In the genomic region with DNA sequence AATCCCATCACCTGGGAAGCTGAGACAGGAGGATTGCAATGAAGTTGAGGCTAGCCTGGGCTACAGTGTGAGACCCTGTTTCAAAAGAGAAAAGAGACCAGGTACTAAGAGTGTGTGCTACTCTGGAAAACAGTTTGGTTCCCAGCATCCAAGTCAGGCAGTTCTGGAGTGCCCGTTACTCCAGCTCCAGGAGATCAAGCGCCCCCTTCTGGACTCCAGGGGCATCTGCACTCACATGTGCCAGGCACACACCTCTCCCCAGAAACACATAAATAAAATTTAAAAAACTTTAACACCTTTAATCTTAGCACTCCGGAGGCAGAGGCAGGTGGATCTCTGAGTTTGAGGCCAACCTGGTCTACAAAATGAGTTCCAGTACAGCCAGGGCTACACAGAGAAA, we compare ENCODE assay signal across 27 mouse cellular contexts. TPM values are rescaled to one million over a fixed set of nuclear protein-coding genes. Genes with fewer than 3 reads are reported as not detected.
DNase-seq lines count a peak whose midpoint lies in the region; ATAC-seq and TF ChIP-seq lines count a peak whose summit lies in the region.
"Had no signal": no experiment of that assay in that cellular context is flagged by ENCODE, and none has a peak within 500 bp of the region (broad histone marks: within the 10 kb centered on the region; RNA-seq: fewer than 3 reads in every experiment).

No protein-coding gene starts in this region.

- H3K9me3 ChIP-seq in liver, embryonic 14.5 days (ENCODE audit: control insufficient read depth, low read length) = no peaks in the 10 kb centered on the region
- no peaks in the 10 kb centered on the region for H3K9me3 ChIP-seq in liver, postnatal 0 days (ENCODE audit: low read length)
- H3K9me3 ChIP-seq in E14TG2a.4 (ENCODE audit: low read length) = no peaks in the 10 kb centered on the region
- H3K9me3 ChIP-seq in MEL (replicated peaks; ENCODE audit: insufficient read depth, low read length) = no peaks in the 10 kb centered on the region
- no peaks in the 10 kb centered on the region for H3K9me3 ChIP-seq in heart, embryonic 11.5 days (replicated peaks; ENCODE audit: control insufficient read depth, low read length)
- no peaks in the 10 kb centered on the region for H3K9me3 ChIP-seq in intestine, embryonic 16.5 days (ENCODE audit: control insufficient read depth, low read length)
- H3K9me3 ChIP-seq: embryonic facial prominence, embryonic 10.5 days; embryonic facial prominence, embryonic 13.5 days; forebrain, embryonic 12.5 days; forebrain, embryonic 15.5 days; heart, embryonic 10.5 days; hindbrain, embryonic 12.5 days; hindbrain, embryonic 15.5 days had no signal

- 40% methylated on average over 3 of the region's 3 CpGs for WGBS in liver, embryonic 14.5 days (ENCODE audit: insufficient replicate concordance)
- 56% methylated on average over 3 of the region's 3 CpGs for WGBS in liver, postnatal 0 days (ENCODE audit: insufficient replicate concordance)
- WGBS in heart, embryonic 11.5 days (ENCODE audit: insufficient replicate concordance) = 55% methylated on average over 3 of the region's 3 CpGs
- WGBS in intestine, embryonic 16.5 days = 60% methylated on average over 3 of the region's 3 CpGs

- no peak for TF ChIP-seq RAD21 in MEL (IDR thresholded peaks at IDR 0.05; ENCODE audit: low read depth, low read length)

- H3K79me2 ChIP-seq in MEL (ENCODE audit: control insufficient read depth, insufficient read depth, low read length, poor library complexity) = no peaks in the 10 kb centered on the region

- no peak overlapping the region for H3K27ac ChIP-seq in liver, embryonic 14.5 days
- H3K27ac ChIP-seq in liver, postnatal 0 days (ENCODE audit: low read depth) = no peak overlapping the region
- H3K27ac ChIP-seq in MEL (ENCODE audit: control insufficient read depth, low read depth, low read length) = no peak overlapping the region
- H3K27ac ChIP-seq in heart, embryonic 11.5 days (ENCODE audit: low read depth, low read length) = no peak overlapping the region
- H3K27ac ChIP-seq in intestine, embryonic 16.5 days (ENCODE audit: low read length) = no peak overlapping the region
- H3K27ac ChIP-seq: embryonic facial prominence, embryonic 10.5 days; embryonic facial prominence, embryonic 13.5 days; forebrain, embryonic 12.5 days; forebrain, embryonic 15.5 days; heart, adult 2 months; heart, embryonic 10.5 days; hindbrain, embryonic 12.5 days; hindbrain, embryonic 15.5 days had no signal

- H3K36me3 ChIP-seq in liver, embryonic 14.5 days (replicated peaks; ENCODE audit: control insufficient read depth, insufficient read depth, low read depth) = no peaks in the 10 kb centered on the region
- H3K36me3 ChIP-seq in liver, postnatal 0 days (replicated peaks; ENCODE audit: insufficient read depth, low read length) = no peaks in the 10 kb centered on the region
- H3K36me3 ChIP-seq in E14TG2a.4 (ENCODE audit: insufficient read depth, low read length) = no peaks in the 10 kb centered on the region
- 0 out of 4 replicates have a peak, but pooled peaks cover 0 to 1% of the 10 kb centered on the region in 2 experiments for H3K36me3 ChIP-seq in MEL (ENCODE audit: control insufficient read depth in 1 of 2, insufficient read depth in 2 of 2, low read length in 2 of 2)
- H3K36me3 ChIP-seq in heart, embryonic 11.5 days (ENCODE audit: control insufficient read depth, insufficient read depth, low read length) = no peaks in the 10 kb centered on the region
- no peaks in the 10 kb centered on the region for H3K36me3 ChIP-seq in intestine, embryonic 16.5 days (ENCODE audit: control insufficient read depth, insufficient read depth, low read length)
- H3K36me3 ChIP-seq: embryonic facial prominence, embryonic 10.5 days; embryonic facial prominence, embryonic 13.5 days; forebrain, embryonic 12.5 days; forebrain, embryonic 15.5 days; heart, embryonic 10.5 days; hindbrain, embryonic 12.5 days; hindbrain, embryonic 15.5 days had no signal

- no peak overlapping the region for H3K4me2 ChIP-seq in liver, embryonic 14.5 days (ENCODE audit: low read depth)
- H3K4me2 ChIP-seq in liver, postnatal 0 days (ENCODE audit: low read depth, low read length) = no peak overlapping the region
- H3K4me2 ChIP-seq in heart, embryonic 11.5 days = no peak overlapping the region
- H3K4me2 ChIP-seq in intestine, embryonic 16.5 days (ENCODE audit: low read depth, low read length) = no peak overlapping the region
- H3K4me2 ChIP-seq: embryonic facial prominence, embryonic 13.5 days; forebrain, embryonic 12.5 days; forebrain, embryonic 15.5 days; hindbrain, embryonic 12.5 days; hindbrain, embryonic 15.5 days had no signal

- ATAC-seq in liver, embryonic 14.5 days (ENCODE audit: insufficient read depth) = no peak
- no peak for ATAC-seq in liver, postnatal 0 days
- no peak for ATAC-seq in heart, embryonic 11.5 days (replicated peaks; ENCODE audit: insufficient number of reproducible peaks, low FRiP score, low TSS enrichment)
- ATAC-seq in intestine, embryonic 16.5 days = no peak
- ATAC-seq: forebrain, embryonic 15.5 days had no signal

- H3K9ac ChIP-seq in liver, embryonic 14.5 days (replicated peaks) = no peak overlapping the region
- H3K9ac ChIP-seq in liver, postnatal 0 days (replicated peaks) = no peak overlapping the region
- no peak overlapping the region for H3K9ac ChIP-seq in MEL (ENCODE audit: control insufficient read depth, low read depth, low read length, poor library complexity, severe bottlenecking)
- H3K9ac ChIP-seq in heart, embryonic 11.5 days (ENCODE audit: low read depth, low read length) = no peak overlapping the region
- no peak overlapping the region for H3K9ac ChIP-seq in intestine, embryonic 16.5 days (ENCODE audit: low read depth, low read length)
- H3K9ac ChIP-seq: embryonic facial prominence, embryonic 13.5 days; forebrain, embryonic 12.5 days; forebrain, embryonic 15.5 days; hindbrain, embryonic 12.5 days; hindbrain, embryonic 15.5 days had no signal

- no peak for TF ChIP-seq EP300 in liver, embryonic 14.5 days (IDR thresholded peaks at IDR 0.05; ENCODE audit: low read depth)
- no peak for TF ChIP-seq EP300 in liver, postnatal 0 days (IDR thresholded peaks at IDR 0.05; ENCODE audit: low read depth)
- no peak for TF ChIP-seq EP300 in MEL (IDR thresholded peaks at IDR 0.05; ENCODE audit: low read depth in 1 of 2, low read length in 2 of 2)

- TF ChIP-seq POLR2A in MEL (IDR thresholded peaks at IDR 0.05; ENCODE audit: control insufficient read depth in 1 of 2, insufficient read depth in 1 of 2, low read depth in 1 of 2, low read length in 2 of 2, poor library complexity in 1 of 2) = no peak

- no peak overlapping the region for H3K4me3 ChIP-seq in liver, embryonic 14.5 days (ENCODE audit: insufficient read depth in 1 of 2, low read depth in 2 of 2, low read length in 2 of 2)
- H3K4me3 ChIP-seq in liver, postnatal 0 days (ENCODE audit: low read depth, low read length) = no peak overlapping the region
- H3K4me3 ChIP-seq in E14TG2a.4 (replicated peaks; ENCODE audit: low read length) (no peak overlapping the region), MEL (ENCODE audit: control insufficient read depth in 1 of 2, insufficient read depth in 1 of 2, low read depth in 2 of 2, low read length in 2 of 2) (no peak overlapping the region)
- no peak overlapping the region for H3K4me3 ChIP-seq in heart, embryonic 11.5 days (ENCODE audit: low read depth, low read length)
- no peak overlapping the region for H3K4me3 ChIP-seq in intestine, embryonic 16.5 days (ENCODE audit: low read length)
- H3K4me3 ChIP-seq: embryonic facial prominence, embryonic 10.5 days; embryonic facial prominence, embryonic 13.5 days; erythroblast, embryonic 14.5 days; forebrain, embryonic 12.5 days; forebrain, embryonic 15.5 days; heart, adult 2 months; heart, embryonic 10.5 days; hindbrain, embryonic 12.5 days; hindbrain, embryonic 15.5 days had no signal

- DNase-seq in liver, embryonic 14.5 days (ENCODE audit: low read depth in 3 of 3, low spot score in 3 of 3) = no peak
- DNase-seq in liver, postnatal 0 days = no peak
- peak; percentile 17 for DNase-seq in MEL (ENCODE audit: low read depth, low spot score)
- no peak for DNase-seq in lung, postnatal 25 days (ENCODE audit: low spot score)

- H3K27me3 ChIP-seq in liver, embryonic 14.5 days (ENCODE audit: control insufficient read depth, insufficient read depth, low read length) = no peaks in the 10 kb centered on the region
- H3K27me3 ChIP-seq in liver, postnatal 0 days (ENCODE audit: insufficient read depth, low read length) = peaks cover 3% of the 10 kb centered on the region; the same call in 1 of the 2 replicates
- H3K27me3 ChIP-seq in E14TG2a.4 (ENCODE audit: insufficient read depth, low read length) = peaks cover 23% of the 10 kb centered on the region
- peaks cover 0 to 3% of the 10 kb centered on the region in 2 experiments; a peak in 1 of 4 replicates for H3K27me3 ChIP-seq in MEL (ENCODE audit: control insufficient read depth in 1 of 2, insufficient read depth in 2 of 2, low read length in 2 of 2)
- H3K27me3 ChIP-seq in heart, embryonic 11.5 days (ENCODE audit: control insufficient read depth, insufficient read depth, low read length) = peaks cover 19% of the 10 kb centered on the region
- H3K27me3 ChIP-seq in intestine, embryonic 16.5 days (replicated peaks; ENCODE audit: control insufficient read depth, insufficient read depth, low read length) = no peaks in the 10 kb centered on the region
- H3K27me3 ChIP-seq: forebrain, embryonic 15.5 days; hindbrain, embryonic 15.5 days had no signal

- peak; percentile 2; the same call in 1 of the 2 replicates for TF ChIP-seq CTCF in liver, embryonic 14.5 days (IDR thresholded peaks at IDR 0.05; ENCODE audit: low read depth)
- no peak for TF ChIP-seq CTCF in liver, postnatal 0 days (IDR thresholded peaks at IDR 0.05; ENCODE audit: low read depth)
- TF ChIP-seq CTCF in E14TG2a.4 (conservative IDR thresholded peaks at IDR 0.05; ENCODE audit: low read length) (peak; percentile 64), MEL (IDR thresholded peaks at IDR 0.05 in 2 of 3, conservative IDR thresholded peaks at IDR 0.05 in 1 of 3; ENCODE audit: control insufficient read depth in 1 of 3, insufficient read depth in 1 of 3, low read depth in 2 of 3, low read length in 3 of 3, poor library complexity in 1 of 3, severe bottlenecking in 1 of 3) (peak; percentile 7 to 55 (median 37); a peak in 4 of 6 replicates)

- H3K4me1 ChIP-seq in liver, embryonic 14.5 days (replicated peaks; ENCODE audit: control insufficient read depth in 2 of 2, insufficient read depth in 2 of 2, low read length in 1 of 2) = peaks cover 0 to 8% of the 10 kb centered on the region in 2 experiments; a peak in 1 of 4 replicates
- H3K4me1 ChIP-seq in liver, postnatal 0 days (ENCODE audit: insufficient read depth) = 0 out of 2 replicates have a peak, but pooled peaks cover 3% of the 10 kb centered on the region
- H3K4me1 ChIP-seq in E14TG2a.4 (replicated peaks; ENCODE audit: low read depth, low read length) (peaks cover 14% of the 10 kb centered on the region), MEL (ENCODE audit: control insufficient read depth in 1 of 2, insufficient read depth in 2 of 2, low read length in 2 of 2) (peaks cover 6 to 9% of the 10 kb centered on the region in 2 experiments; a peak in 3 of 4 replicates)
- H3K4me1 ChIP-seq in heart, embryonic 11.5 days (ENCODE audit: control insufficient read depth, insufficient read depth, low read length) = no peaks in the 10 kb centered on the region
- no peaks in the 10 kb centered on the region for H3K4me1 ChIP-seq in intestine, embryonic 16.5 days (ENCODE audit: control insufficient read depth, insufficient read depth, low read length)
- H3K4me1 ChIP-seq: embryonic facial prominence, embryonic 13.5 days; heart, embryonic 10.5 days had no signal

RNA-seq across cellular contexts. Expression of gene Rab37, which starts 9.9 kb away (rescaled TPM):
- 1.5 and 1.7 TPM in 2 replicates for polyA plus RNA-seq in liver, embryonic 14.5 days (2012; rRNA removed)
- polyA plus RNA-seq in liver, embryonic 14.5 days (2014; fragmentation: Nextera tagmentation; extraction: Ambion mirVana) = 1.8 and 2.0 TPM in 2 replicates
- polyA plus RNA-seq in liver, postnatal 0 days (2015; fragmentation: Nextera tagmentation; extraction: Ambion mirVana) = 2.5 and 3.1 TPM in 2 replicates
- total RNA-seq in MEL (2012; rRNA removed) = 17.2 and 20.6 TPM in 2 replicates
- polyA plus RNA-seq in MEL (2012; ENCODE audit: insufficient read depth in 1 of 2, insufficient read length in 2 of 2, low read depth in 1 of 2, low replicate concordance in 2 of 2, missing spikeins in 1 of 2) = 10 to 100 TPM in 1 of 2 experiments, not detected in 1; 14.6 TPM
- polyA plus RNA-seq in heart, embryonic 11.5 days (2014; fragmentation: Nextera tagmentation; extraction: Ambion mirVana) = 1.3 and 2.9 TPM in 2 replicates
- 4.0 and 4.2 TPM in 2 replicates for polyA plus RNA-seq in intestine, embryonic 16.5 days (2015; fragmentation: Nextera tagmentation; extraction: Ambion mirVana)

RNA-seq across cellular contexts. Expression of gene Cd300e, which starts 19.4 kb away (rescaled TPM):
- 0.44 and 0.56 TPM in 2 replicates for polyA plus RNA-seq in liver, embryonic 14.5 days (2012; rRNA removed)
- polyA plus RNA-seq in liver, embryonic 14.5 days (2014; fragmentation: Nextera tagmentation; extraction: Ambion mirVana) = 0.22 and 0.29 TPM in 2 replicates
- polyA plus RNA-seq in liver, postnatal 0 days (2015; fragmentation: Nextera tagmentation; extraction: Ambion mirVana) = 0.98 and 1.1 TPM in 2 replicates
- not detected in 2 replicates for total RNA-seq in MEL (2012; rRNA removed)
- polyA plus RNA-seq in MEL (2012; ENCODE audit: insufficient read depth in 1 of 2, insufficient read length in 2 of 2, low read depth in 1 of 2, low replicate concordance in 2 of 2, missing spikeins in 1 of 2) = not detected
- polyA plus RNA-seq in heart, embryonic 11.5 days (2014; fragmentation: Nextera tagmentation; extraction: Ambion mirVana) = not detected in 2 replicates
- polyA plus RNA-seq in intestine, embryonic 16.5 days (2015; fragmentation: Nextera tagmentation; extraction: Ambion mirVana) = 0.12 and 0.42 TPM in 2 replicates
- total RNA-seq: gastrocnemius, adult 18-20 months; gastrocnemius, postnatal 10 days; gastrocnemius, postnatal 36 days; granulocyte monocyte progenitor cell, adult 5-6 weeks; hematopoietic stem cell, adult 5-6 weeks had no signal
- polyA plus RNA-seq: adrenal gland, adult 2 months; embryonic facial prominence, embryonic 10.5 days; embryonic facial prominence, embryonic 13.5 days; erythroblast, embryonic 14.5 days; forebrain, embryonic 12.5 days; forebrain, embryonic 15.5 days; heart, embryonic 14.5 days; hindbrain, embryonic 12.5 days; hindbrain, embryonic 15.5 days had no signal

RNA-seq across cellular contexts. Expression of gene Cd300ld3, which starts 33.2 kb away (rescaled TPM):
- 0.27 and 0.63 TPM in 2 replicates for polyA plus RNA-seq in liver, embryonic 14.5 days (2012; rRNA removed)
- not detected in 2 replicates for polyA plus RNA-seq in liver, embryonic 14.5 days (2014; fragmentation: Nextera tagmentation; extraction: Ambion mirVana)
- polyA plus RNA-seq in liver, postnatal 0 days (2015; fragmentation: Nextera tagmentation; extraction: Ambion mirVana) = not detected in 2 replicates
- total RNA-seq in MEL (2012; rRNA removed) = not detected in 2 replicates
- polyA plus RNA-seq in MEL (2012; ENCODE audit: insufficient read depth in 1 of 2, insufficient read length in 2 of 2, low read depth in 1 of 2, low replicate concordance in 2 of 2, missing spikeins in 1 of 2) = not detected
- not detected in 2 replicates for polyA plus RNA-seq in heart, embryonic 11.5 days (2014; fragmentation: Nextera tagmentation; extraction: Ambion mirVana)
- not detected in 2 replicates for polyA plus RNA-seq in intestine, embryonic 16.5 days (2015; fragmentation: Nextera tagmentation; extraction: Ambion mirVana)
- total RNA-seq: adrenal gland, postnatal 14 days; granulocyte monocyte progenitor cell, adult 5-6 weeks; hematopoietic stem cell, adult 5-6 weeks had no signal
- polyA plus RNA-seq: embryonic facial prominence, embryonic 10.5 days; embryonic facial prominence, embryonic 13.5 days; erythroblast, embryonic 14.5 days; forebrain, embryonic 12.5 days; forebrain, embryonic 15.5 days; heart, embryonic 10.5 days; heart, embryonic 14.5 days; heart, postnatal 0 days; hindbrain, embryonic 12.5 days; hindbrain, embryonic 15.5 days; intestine, embryonic 14.5 days had no signal

RNA-seq across cellular contexts. Expression of gene Cd300ld5, which starts 43.8 kb away (rescaled TPM):
- polyA plus RNA-seq in liver, embryonic 14.5 days (2012; rRNA removed) = 0.13 TPM in 1 of 2 replicates, not detected in the other
- not detected in 2 replicates for polyA plus RNA-seq in liver, embryonic 14.5 days (2014; fragmentation: Nextera tagmentation; extraction: Ambion mirVana)
- polyA plus RNA-seq in liver, postnatal 0 days (2015; fragmentation: Nextera tagmentation; extraction: Ambion mirVana) = not detected in 2 replicates
- not detected in 2 replicates for total RNA-seq in MEL (2012; rRNA removed)
- not detected for polyA plus RNA-seq in MEL (2012; ENCODE audit: insufficient read depth in 1 of 2, insufficient read length in 2 of 2, low read depth in 1 of 2, low replicate concordance in 2 of 2, missing spikeins in 1 of 2)
- polyA plus RNA-seq in heart, embryonic 11.5 days (2014; fragmentation: Nextera tagmentation; extraction: Ambion mirVana) = not detected in 2 replicates
- not detected in 2 replicates for polyA plus RNA-seq in intestine, embryonic 16.5 days (2015; fragmentation: Nextera tagmentation; extraction: Ambion mirVana)
- total RNA-seq: granulocyte monocyte progenitor cell, adult 5-6 weeks; hematopoietic stem cell, adult 5-6 weeks had no signal
- polyA plus RNA-seq: cortical plate, adult 2 months; embryonic facial prominence, embryonic 10.5 days; embryonic facial prominence, embryonic 13.5 days; erythroblast, embryonic 14.5 days; forebrain, embryonic 12.5 days; forebrain, embryonic 15.5 days; heart, embryonic 10.5 days; heart, embryonic 14.5 days; heart, postnatal 0 days; hindbrain, embryonic 12.5 days; hindbrain, embryonic 15.5 days; intestine, embryonic 14.5 days had no signal

RNA-seq across cellular contexts. Expression of gene Cd300lf, which starts 52.4 kb away (rescaled TPM):
- 1.5 and 1.6 TPM in 2 replicates for polyA plus RNA-seq in liver, embryonic 14.5 days (2012; rRNA removed)
- polyA plus RNA-seq in liver, embryonic 14.5 days (2014; fragmentation: Nextera tagmentation; extraction: Ambion mirVana) = 0.97 and 1.1 TPM in 2 replicates
- 8.5 and 9.3 TPM in 2 replicates for polyA plus RNA-seq in liver, postnatal 0 days (2015; fragmentation: Nextera tagmentation; extraction: Ambion mirVana)
- total RNA-seq in MEL (2012; rRNA removed) = 0.12 and 0.26 TPM in 2 replicates
- under 1 TPM in 1 of 2 experiments, not detected in 1; 0.46 TPM for polyA plus RNA-seq in MEL (2012; ENCODE audit: insufficient read depth in 1 of 2, insufficient read length in 2 of 2, low read depth in 1 of 2, low replicate concordance in 2 of 2, missing spikeins in 1 of 2)
- polyA plus RNA-seq in heart, embryonic 11.5 days (2014; fragmentation: Nextera tagmentation; extraction: Ambion mirVana) = 0.19 and 0.20 TPM in 2 replicates
- 1.2 and 1.6 TPM in 2 replicates for polyA plus RNA-seq in intestine, embryonic 16.5 days (2015; fragmentation: Nextera tagmentation; extraction: Ambion mirVana)
- total RNA-seq: gastrocnemius, adult 18-20 months; gastrocnemius, postnatal 36 days had no signal
- polyA plus RNA-seq: embryonic facial prominence, embryonic 10.5 days; erythroblast, embryonic 14.5 days; forebrain, embryonic 15.5 days had no signal
